Mouse (Mus musculus): ENCODE results near the gene Galr3.
A peak's percentile ranks its signal among the peaks of the same experiment; 100 is the strongest.

The Galr3 gene

GRCm38 (mm10) chr15:79060887-79061565 lies 19.3 kb downstream of the Galr3 start:
- DNase-seq, result no peak

- DNase-seq, result peak; percentile 94 to 99
Observed at GRCm38 (mm10) chr15:79062376-79063159, 20.9 kb downstream of the Galr3 start, which contains the start of gene Ankrd54. Gene Ankrd54, minus strand, starts transcription at chr15:79062893.

- no peak for DNase-seq
Observed at GRCm38 (mm10) chr15:79063160-79063740, 21.6 kb downstream of the Galr3 start.

GRCm38 (mm10) chr15:79065086-79065770 lies 23.5 kb downstream of the Galr3 start:
- DNase-seq, result no peak

- DNase-seq, result no peak
Observed at GRCm38 (mm10) chr15:79066276-79066675, 24.6 kb downstream of the Galr3 start.

GRCm38 (mm10) chr15:79067631-79068030 lies 25.9 kb downstream of the Galr3 start:
- no peak for DNase-seq

GRCm38 (mm10) chr15:79068416-79068815 lies 26.7 kb downstream of the Galr3 start:
- no peak for DNase-seq

GRCm38 (mm10) chr15:79071117-79072039 lies 29.7 kb downstream of the Galr3 start:
- peak; percentile 63 to 64 for DNase-seq

GRCm38 (mm10) chr15:79073752-79074151 lies 32.1 kb downstream of the Galr3 start:
- DNase-seq, result no peak

GRCm38 (mm10) chr15:79074446-79074845 lies 32.8 kb downstream of the Galr3 start:
- no peak for DNase-seq

GRCm38 (mm10) chr15:79074913-79075532 lies 33.3 kb downstream of the Galr3 start, which contains the start of gene Eif3l:
Gene Eif3l, plus strand, starts transcription at chr15:79075179.
- peak; percentile 87 to 90 for DNase-seq

- DNase-seq, result no peak
Observed at GRCm38 (mm10) chr15:79075658-79076365, 34.1 kb downstream of the Galr3 start.

GRCm38 (mm10) chr15:79079567-79079966 lies 37.9 kb downstream of the Galr3 start:
- DNase-seq, result no peak

GRCm38 (mm10) chr15:79092284-79092683 lies 50.6 kb downstream of the Galr3 start:
- no peak for DNase-seq

Data from cerebellum, adult 18-20 months (tissue).